In genomic region chr4:155943049-155943452, GRCm38 (mm10) we compare ENCODE assay signal across 8 mouse cellular contexts. TPM values are rescaled to one million over a fixed set of nuclear protein-coding genes. Genes with fewer than 3 reads are reported as not detected.
A peak's percentile ranks its signal among the peaks of the same experiment; 100 is the strongest.
DNase-seq lines count a peak whose midpoint lies in the region; ATAC-seq and TF ChIP-seq lines count a peak whose summit lies in the region.

No protein-coding gene starts in this region.

- no peak for TF ChIP-seq POLR2A in spleen, adult 2 months (IDR thresholded peaks at IDR 0.05; ENCODE audit: low read depth, low read length)

- H3K9me3 ChIP-seq in embryonic facial prominence, embryonic 12.5 days: no peaks in the 10 kb centered on the region
- no peaks in the 10 kb centered on the region for H3K9me3 ChIP-seq in intestine, embryonic 16.5 days (ENCODE audit: control insufficient read depth, low read length)
- H3K9me3 ChIP-seq in liver, embryonic 11.5 days (ENCODE audit: control insufficient read depth, low read length): no peaks in the 10 kb centered on the region
- no peaks in the 10 kb centered on the region for H3K9me3 ChIP-seq in midbrain, embryonic 15.5 days

- H3K4me2 ChIP-seq in embryonic facial prominence, embryonic 12.5 days (replicated peaks): peak overlapping the region; percentile 83
- H3K4me2 ChIP-seq in intestine, embryonic 16.5 days (ENCODE audit: low read depth, low read length): peak overlapping the region; percentile 94
- H3K4me2 ChIP-seq in liver, embryonic 11.5 days: peak overlapping the region; percentile 96
- H3K4me2 ChIP-seq in midbrain, embryonic 15.5 days: peak overlapping the region; percentile 95

- DNase-seq in spleen, adult 2 months (ENCODE audit: low read depth in 1 of 2, low spot score in 2 of 2): no peak
- no peak for DNase-seq in spleen, adult 12 weeks (ENCODE audit: low spot score)
- no peak for DNase-seq in liver, embryonic 11.5 days (ENCODE audit: low spot score)
- no peak for DNase-seq in T-cell, adult 2 months (ENCODE audit: low spot score)

- peaks cover 12% of the 10 kb centered on the region; the same call in 1 of the 2 replicates for H3K4me1 ChIP-seq in spleen, adult 2 months (ENCODE audit: control insufficient read depth, insufficient read depth, insufficient read length)
- peaks cover 16% of the 10 kb centered on the region for H3K4me1 ChIP-seq in embryonic facial prominence, embryonic 12.5 days
- peaks cover 19% of the 10 kb centered on the region for H3K4me1 ChIP-seq in intestine, embryonic 16.5 days (ENCODE audit: control insufficient read depth, insufficient read depth, low read length)
- H3K4me1 ChIP-seq in liver, embryonic 11.5 days (replicated peaks; ENCODE audit: control insufficient read depth, insufficient read depth, low read length): peaks cover 15% of the 10 kb centered on the region
- peaks cover 28% of the 10 kb centered on the region for H3K4me1 ChIP-seq in midbrain, embryonic 15.5 days

- peak; percentile 13; the same call in 1 of the 2 replicates for ATAC-seq in embryonic facial prominence, embryonic 12.5 days (ENCODE audit: insufficient number of reproducible peaks, insufficient read depth, low FRiP score, low TSS enrichment)
- ATAC-seq in granulocyte monocyte progenitor cell, adult 5-6 weeks (replicated peaks; ENCODE audit: poor library complexity, severe bottlenecking): peak; percentile 15
- ATAC-seq in intestine, embryonic 16.5 days: peak; percentile 34
- ATAC-seq in liver, embryonic 11.5 days (replicated peaks; ENCODE audit: low FRiP score): peak; percentile 24
- peak; percentile 73 for ATAC-seq in midbrain, embryonic 15.5 days (replicated peaks)

- H3K9ac ChIP-seq in embryonic facial prominence, embryonic 12.5 days: peak overlapping the region; percentile 94
- peak overlapping the region; percentile 96 for H3K9ac ChIP-seq in intestine, embryonic 16.5 days (ENCODE audit: low read depth, low read length)
- peak overlapping the region; percentile 90 for H3K9ac ChIP-seq in liver, embryonic 11.5 days (ENCODE audit: low read depth, low read length)
- H3K9ac ChIP-seq in midbrain, embryonic 15.5 days: peak overlapping the region; percentile 71

- H3K27me3 ChIP-seq in spleen, adult 2 months (ENCODE audit: control insufficient read depth, insufficient read depth, low read length): no peaks in the 10 kb centered on the region
- no peaks in the 10 kb centered on the region for H3K27me3 ChIP-seq in embryonic facial prominence, embryonic 12.5 days
- no peaks in the 10 kb centered on the region for H3K27me3 ChIP-seq in intestine, embryonic 16.5 days (replicated peaks; ENCODE audit: control insufficient read depth, insufficient read depth, low read length)
- no peaks in the 10 kb centered on the region for H3K27me3 ChIP-seq in liver, embryonic 11.5 days (replicated peaks; ENCODE audit: control insufficient read depth, insufficient read depth, low read length)
- no peaks in the 10 kb centered on the region; the same call in 1 of the 2 replicates for H3K27me3 ChIP-seq in midbrain, embryonic 15.5 days (replicated peaks)

- peak overlapping the region; percentile 88 for H3K4me3 ChIP-seq in spleen, adult 2 months (ENCODE audit: extremely low read depth, insufficient read depth, insufficient read length)
- peak overlapping the region; percentile 99 for H3K4me3 ChIP-seq in embryonic facial prominence, embryonic 12.5 days
- peak overlapping the region; percentile 93 for H3K4me3 ChIP-seq in intestine, embryonic 16.5 days (ENCODE audit: low read length)
- H3K4me3 ChIP-seq in liver, embryonic 11.5 days (ENCODE audit: low read depth, low read length): peak overlapping the region; percentile 94
- peak overlapping the region; percentile 81 for H3K4me3 ChIP-seq in midbrain, embryonic 15.5 days

- peak overlapping the region; percentile 39 for H3K27ac ChIP-seq in spleen, adult 2 months (ENCODE audit: insufficient read depth, low read length)
- H3K27ac ChIP-seq in embryonic facial prominence, embryonic 12.5 days: peak overlapping the region; percentile 71
- H3K27ac ChIP-seq in intestine, embryonic 16.5 days (ENCODE audit: low read length): peak overlapping the region; percentile 84
- H3K27ac ChIP-seq in liver, embryonic 11.5 days (ENCODE audit: low read depth, low read length): peak overlapping the region; percentile 59
- peak overlapping the region; percentile 87 for H3K27ac ChIP-seq in midbrain, embryonic 15.5 days

- no peak for TF ChIP-seq CTCF in spleen, adult 2 months (IDR thresholded peaks at IDR 0.05; ENCODE audit: extremely low read depth, insufficient read depth, insufficient read length, insufficient replicate concordance)

- H3K36me3 ChIP-seq in spleen, adult 2 months (ENCODE audit: control insufficient read depth, insufficient read depth, low read length): peaks cover 6% of the 10 kb centered on the region; the same call in 1 of the 2 replicates
- peaks cover 4% of the 10 kb centered on the region; the same call in 1 of the 2 replicates for H3K36me3 ChIP-seq in embryonic facial prominence, embryonic 12.5 days
- H3K36me3 ChIP-seq in intestine, embryonic 16.5 days (ENCODE audit: control insufficient read depth, insufficient read depth, low read length): no peaks in the 10 kb centered on the region
- peaks cover 10% of the 10 kb centered on the region; the same call in 1 of the 2 replicates for H3K36me3 ChIP-seq in liver, embryonic 11.5 days (ENCODE audit: control insufficient read depth, insufficient read depth, low read length)
- H3K36me3 ChIP-seq in midbrain, embryonic 15.5 days (replicated peaks): 0 out of 2 replicates have a peak, but pooled peaks cover 8% of the 10 kb centered on the region

- 3% methylated on average over 17 of the region's 17 CpGs for WGBS in spleen, adult 2 months
- whole genome bisulfite sequencing in embryonic facial prominence, embryonic 12.5 days: under 1% methylated on average over 17 of the region's 17 CpGs
- WGBS in intestine, embryonic 16.5 days: 1% methylated on average over 17 of the region's 17 CpGs
- WGBS in liver, embryonic 11.5 days: 1% methylated on average over 17 of the region's 17 CpGs
- 1% methylated on average over 17 of the region's 17 CpGs for WGBS in midbrain, embryonic 15.5 days

RNA-seq across cellular contexts. Expression of gene Ube2j2, which starts 0.6 kb away (rescaled TPM):
- 53.6 and 113 TPM in 2 replicates for polyA plus RNA-seq in spleen, adult 2 months (2012; rRNA removed)
- polyA plus RNA-seq in embryonic facial prominence, embryonic 12.5 days (2016; fragmentation: Nextera tagmentation; extraction: Ambion mirVana): 158 and 160 TPM in 2 replicates
- total RNA-seq in granulocyte monocyte progenitor cell, adult 5-6 weeks (2014; fragmentation: Nextera tagmentation): 68.8 and 78.6 TPM in 2 replicates
- total RNA-seq in granulocyte monocyte progenitor cell, adult 5-6 weeks (2017): 81.6 and 84.8 TPM in 2 replicates
- polyA plus RNA-seq in intestine, embryonic 16.5 days (2015; fragmentation: Nextera tagmentation; extraction: Ambion mirVana): 89.5 and 93.4 TPM in 2 replicates
- 123 TPM in 2 replicates for polyA plus RNA-seq in liver, embryonic 11.5 days (2014; fragmentation: Nextera tagmentation; extraction: Ambion mirVana)
- 115 and 118 TPM in 2 replicates for polyA plus RNA-seq in midbrain, embryonic 15.5 days (2015; fragmentation: Nextera tagmentation; extraction: Ambion mirVana)

RNA-seq across cellular contexts. Expression of gene C1qtnf12, which starts 19.1 kb away (rescaled TPM):
- polyA plus RNA-seq in spleen, adult 2 months (2012; rRNA removed): 21.6 and 50.1 TPM in 2 replicates
- 31.9 and 35.8 TPM in 2 replicates for polyA plus RNA-seq in embryonic facial prominence, embryonic 12.5 days (2016; fragmentation: Nextera tagmentation; extraction: Ambion mirVana)
- total RNA-seq in granulocyte monocyte progenitor cell, adult 5-6 weeks (2014; fragmentation: Nextera tagmentation): 15.4 and 32.2 TPM in 2 replicates
- 10.6 and 11.0 TPM in 2 replicates for total RNA-seq in granulocyte monocyte progenitor cell, adult 5-6 weeks (2017)
- 59.9 and 75.4 TPM in 2 replicates for polyA plus RNA-seq in intestine, embryonic 16.5 days (2015; fragmentation: Nextera tagmentation; extraction: Ambion mirVana)
- polyA plus RNA-seq in liver, embryonic 11.5 days (2014; fragmentation: Nextera tagmentation; extraction: Ambion mirVana): 56.9 and 59.0 TPM in 2 replicates
- 6.8 and 9.5 TPM in 2 replicates for polyA plus RNA-seq in midbrain, embryonic 15.5 days (2015; fragmentation: Nextera tagmentation; extraction: Ambion mirVana)

RNA-seq across cellular contexts. Expression of gene B3galt6, which starts 49.4 kb away (rescaled TPM):
- polyA plus RNA-seq in spleen, adult 2 months (2012; rRNA removed): 4.9 and 7.6 TPM in 2 replicates
- 18.4 and 20.3 TPM in 2 replicates for polyA plus RNA-seq in embryonic facial prominence, embryonic 12.5 days (2016; fragmentation: Nextera tagmentation; extraction: Ambion mirVana)
- total RNA-seq in granulocyte monocyte progenitor cell, adult 5-6 weeks (2014; fragmentation: Nextera tagmentation): 6.4 and 6.6 TPM in 2 replicates
- total RNA-seq in granulocyte monocyte progenitor cell, adult 5-6 weeks (2017): 10.3 and 10.7 TPM in 2 replicates
- 11.7 and 12.0 TPM in 2 replicates for polyA plus RNA-seq in intestine, embryonic 16.5 days (2015; fragmentation: Nextera tagmentation; extraction: Ambion mirVana)
- polyA plus RNA-seq in liver, embryonic 11.5 days (2014; fragmentation: Nextera tagmentation; extraction: Ambion mirVana): 12.1 and 13.0 TPM in 2 replicates
- polyA plus RNA-seq in midbrain, embryonic 15.5 days (2015; fragmentation: Nextera tagmentation; extraction: Ambion mirVana): 38.5 and 38.9 TPM in 2 replicates

RNA-seq across cellular contexts. Expression of gene Sdf4, which starts 49.6 kb away (rescaled TPM):
- 33.5 and 35.7 TPM in 2 replicates for polyA plus RNA-seq in spleen, adult 2 months (2012; rRNA removed)
- 141 and 143 TPM in 2 replicates for polyA plus RNA-seq in embryonic facial prominence, embryonic 12.5 days (2016; fragmentation: Nextera tagmentation; extraction: Ambion mirVana)
- total RNA-seq in granulocyte monocyte progenitor cell, adult 5-6 weeks (2014; fragmentation: Nextera tagmentation): 62.0 and 73.4 TPM in 2 replicates
- total RNA-seq in granulocyte monocyte progenitor cell, adult 5-6 weeks (2017): 174 and 182 TPM in 2 replicates
- 165 and 171 TPM in 2 replicates for polyA plus RNA-seq in intestine, embryonic 16.5 days (2015; fragmentation: Nextera tagmentation; extraction: Ambion mirVana)
- 130 TPM in 2 replicates for polyA plus RNA-seq in liver, embryonic 11.5 days (2014; fragmentation: Nextera tagmentation; extraction: Ambion mirVana)
- polyA plus RNA-seq in midbrain, embryonic 15.5 days (2015; fragmentation: Nextera tagmentation; extraction: Ambion mirVana): 113 and 118 TPM in 2 replicates

RNA-seq across cellular contexts. Expression of gene Acap3, which starts 51.4 kb away (rescaled TPM):
- polyA plus RNA-seq in spleen, adult 2 months (2012; rRNA removed): 29.1 and 31.9 TPM in 2 replicates
- polyA plus RNA-seq in embryonic facial prominence, embryonic 12.5 days (2016; fragmentation: Nextera tagmentation; extraction: Ambion mirVana): 25.1 and 27.7 TPM in 2 replicates
- total RNA-seq in granulocyte monocyte progenitor cell, adult 5-6 weeks (2014; fragmentation: Nextera tagmentation): 10.7 and 23.1 TPM in 2 replicates
- total RNA-seq in granulocyte monocyte progenitor cell, adult 5-6 weeks (2017): 6.0 and 6.1 TPM in 2 replicates
- 9.8 and 10.8 TPM in 2 replicates for polyA plus RNA-seq in intestine, embryonic 16.5 days (2015; fragmentation: Nextera tagmentation; extraction: Ambion mirVana)
- 16.1 and 17.9 TPM in 2 replicates for polyA plus RNA-seq in liver, embryonic 11.5 days (2014; fragmentation: Nextera tagmentation; extraction: Ambion mirVana)
- polyA plus RNA-seq in midbrain, embryonic 15.5 days (2015; fragmentation: Nextera tagmentation; extraction: Ambion mirVana): 88.3 and 89.8 TPM in 2 replicates

Comparison
In these comparisons a context has a peak if more than half of its experiments do, and no peak if none do; other contexts are left out.
1. ATAC-seq: peak in every context shown above with its lines; median percentile 73 in midbrain, embryonic 15.5 days; 34 in intestine, embryonic 16.5 days; 24 in liver, embryonic 11.5 days; 15 in granulocyte monocyte progenitor cell, adult 5-6 weeks; 13 in embryonic facial prominence, embryonic 12.5 days.